Mouse (Mus musculus): ENCODE results near the gene Mbd3l2. TPM values are rescaled to one million over a fixed set of nuclear protein-coding genes. Genes with fewer than 3 reads are reported as not detected.
"Not testable (repeated sequence)": the region's sequence is repeated elsewhere in the genome, so short reads cannot be mapped to it uniquely, and the experiment has no call there.

Gene Mbd3l2
- polyA plus RNA-seq (2015; fragmentation: Nextera tagmentation; extraction: Ambion mirVana) = not detected in 2 replicates

GRCm38 (mm10) chr9:18430354-18430753 lies at the start of gene Mbd3l2:
Gene Mbd3l2, plus strand, starts transcription at chr9:18430654.
- ATAC-seq (ENCODE audit: insufficient read depth, low FRiP score, low read depth) = no peak

GRCm38 (mm10) chr9:18385782-18386181 lies 44.7 kb upstream of the Mbd3l2 start:
- Histone ChIP-seq H3K27ac (no peak overlapping the region), H3K4me3 (replicated peaks) (no peak overlapping the region), H3K4me1 (no peaks in the 10 kb centered on the region), H3K4me2 (no peak overlapping the region), H3K36me3 (no peaks in the 10 kb centered on the region), H3K9ac (no peak overlapping the region), H3K27me3 (replicated peaks) (no peaks in the 10 kb centered on the region), H3K9me3 (no peaks in the 10 kb centered on the region)
- ATAC-seq (ENCODE audit: insufficient read depth, low FRiP score, low read depth) = no peak
- 28% methylated on average over 6 of the region's 6 CpGs for WGBS

More at GRCm38 (mm10) chr9:18430354-18430753, at the start of gene Mbd3l2:
- no peaks in the 10 kb centered on the region for H3K36me3 ChIP-seq
- H3K4me3 ChIP-seq (replicated peaks) = no peak within 1 kb of the TSS
- H3K9me3 ChIP-seq = no peaks in the 10 kb centered on the region
- no peaks in the 10 kb centered on the region for H3K4me1 ChIP-seq
- H3K9ac ChIP-seq = no peak within 1 kb of the TSS
- H3K27ac ChIP-seq = no peak within 1 kb of the TSS
- H3K4me2 ChIP-seq = no peak within 1 kb of the TSS
- no peaks in the 10 kb centered on the region for H3K27me3 ChIP-seq (replicated peaks)

- 90% methylated on average over 1 of the region's 1 CpGs for WGBS
These were observed 30.8 kb upstream of the Mbd3l2 start for GRCm38 (mm10) chr9:18399629-18400028.

GRCm38 (mm10) chr9:18402895-18403294 lies 27.6 kb upstream of the Mbd3l2 start, which contains the start of gene Naalad2:
Gene Naalad2, minus strand, starts transcription at chr9:18402995.
- H3K27ac ChIP-seq; H3K36me3 ChIP-seq; H3K27me3 ChIP-seq (replicated peaks); H3K9me3 ChIP-seq; H3K9ac ChIP-seq; ATAC-seq (ENCODE audit: insufficient read depth, low FRiP score, low read depth); H3K4me3 ChIP-seq (replicated peaks); H3K4me2 ChIP-seq; H3K4me1 ChIP-seq: not testable (repeated sequence)
- 75% methylated on average over 2 of the region's 2 CpGs for WGBS

More at GRCm38 (mm10) chr9:18399629-18400028, 30.8 kb upstream of the Mbd3l2 start:
- Histone ChIP-seq H3K4me2 (no peak overlapping the region), H3K36me3 (no peaks in the 10 kb centered on the region), H3K9ac (no peak overlapping the region), H3K27me3 (replicated peaks) (no peaks in the 10 kb centered on the region), H3K9me3 (no peaks in the 10 kb centered on the region), H3K4me3 (replicated peaks) (no peak overlapping the region), H3K27ac (no peak overlapping the region), H3K4me1 (no peaks in the 10 kb centered on the region)
- no peak for ATAC-seq (ENCODE audit: insufficient read depth, low FRiP score, low read depth)

- Histone ChIP-seq H3K4me1 (no peaks in the 10 kb centered on the region), H3K36me3 (no peaks in the 10 kb centered on the region), H3K4me3 (replicated peaks) (no peak within 1 kb of the TSS), H3K4me2 (no peak within 1 kb of the TSS), H3K27me3 (replicated peaks) (no peaks in the 10 kb centered on the region), H3K9me3 (no peaks in the 10 kb centered on the region), H3K9ac (no peak within 1 kb of the TSS), H3K27ac (no peak within 1 kb of the TSS)
- ATAC-seq (ENCODE audit: insufficient read depth, low FRiP score, low read depth) = no peak
- WGBS = 77% methylated on average over 1 of the region's 1 CpGs
These were observed 26.3 kb upstream of the Mbd3l2 start, which contains the start of gene Ubtfl1 for GRCm38 (mm10) chr9:18404118-18404517. Gene Ubtfl1, plus strand, starts transcription at chr9:18404418.

- not testable (repeated sequence) for H3K36me3 ChIP-seq; H3K27me3 ChIP-seq (replicated peaks); H3K9me3 ChIP-seq; H3K4me2 ChIP-seq; H3K4me1 ChIP-seq; H3K9ac ChIP-seq; H3K27ac ChIP-seq; ATAC-seq (ENCODE audit: insufficient read depth, low FRiP score, low read depth); H3K4me3 ChIP-seq (replicated peaks)
- WGBS = 83% methylated on average over 4 of the region's 4 CpGs
These were observed 18.1 kb upstream of the Mbd3l2 start for GRCm38 (mm10) chr9:18412371-18412770.

GRCm38 (mm10) chr9:18431687-18432086 lies 1.2 kb downstream of the Mbd3l2 start:
- no peaks in the 10 kb centered on the region for H3K4me1 ChIP-seq
- no peak overlapping the region for H3K9ac ChIP-seq

GRCm38 (mm10) chr9:18456520-18456919 lies 26.1 kb downstream of the Mbd3l2 start:
- Histone ChIP-seq H3K36me3 (peaks cover 16% of the 10 kb centered on the region), H3K27me3 (replicated peaks) (no peaks in the 10 kb centered on the region), H3K9ac (no peak overlapping the region), H3K9me3 (no peaks in the 10 kb centered on the region), H3K4me2 (no peak overlapping the region), H3K4me1 (no peaks in the 10 kb centered on the region), H3K4me3 (replicated peaks) (no peak overlapping the region), H3K27ac (no peak overlapping the region)
- no peak for ATAC-seq (ENCODE audit: insufficient read depth, low FRiP score, low read depth)
- 90% methylated on average over 4 of the region's 4 CpGs for WGBS

More at GRCm38 (mm10) chr9:18431687-18432086, 1.2 kb downstream of the Mbd3l2 start:
- Histone ChIP-seq H3K27ac (no peak overlapping the region), H3K9me3 (no peaks in the 10 kb centered on the region), H3K27me3 (replicated peaks) (no peaks in the 10 kb centered on the region), H3K4me3 (replicated peaks) (no peak overlapping the region), H3K36me3 (no peaks in the 10 kb centered on the region), H3K4me2 (no peak overlapping the region)
- WGBS = 72% methylated on average over 10 of the region's 10 CpGs
- no peak for ATAC-seq (ENCODE audit: insufficient read depth, low FRiP score, low read depth)

- H3K27me3 ChIP-seq (replicated peaks) = no peaks in the 10 kb centered on the region
- no peaks in the 10 kb centered on the region for H3K4me1 ChIP-seq
- 78% methylated on average over 3 of the region's 3 CpGs for WGBS
- no peak overlapping the region for H3K4me2 ChIP-seq
- H3K9me3 ChIP-seq = no peaks in the 10 kb centered on the region
- ATAC-seq (ENCODE audit: insufficient read depth, low FRiP score, low read depth) = no peak
- H3K4me3 ChIP-seq (replicated peaks) = no peak overlapping the region
- 0 out of 2 replicates have a peak, but pooled peaks cover 6% of the 10 kb centered on the region for H3K36me3 ChIP-seq
- no peak overlapping the region for H3K9ac ChIP-seq
- no peak overlapping the region for H3K27ac ChIP-seq
These were observed 36.9 kb downstream of the Mbd3l2 start for GRCm38 (mm10) chr9:18467350-18467749.

GRCm38 (mm10) chr9:18468005-18468404 lies 37.6 kb downstream of the Mbd3l2 start:
- no peak for ATAC-seq (ENCODE audit: insufficient read depth, low FRiP score, low read depth)
- WGBS = 77% methylated on average over 3 of the region's 3 CpGs

GRCm38 (mm10) chr9:18473324-18474128 lies 43.1 kb downstream of the Mbd3l2 start:
- Histone ChIP-seq H3K9me3 (no peaks in the 10 kb centered on the region), H3K4me1 (no peaks in the 10 kb centered on the region), H3K4me3 (replicated peaks) (peak overlapping the region; percentile 64), H3K9ac (peak overlapping the region; percentile 37; the same call in 1 of the 2 replicates), H3K36me3 (no peaks in the 10 kb centered on the region), H3K4me2 (peak overlapping the region; percentile 72), H3K27ac (peak overlapping the region; percentile 87), H3K27me3 (replicated peaks) (no peaks in the 10 kb centered on the region)
- WGBS = 4% methylated on average over 39 of the region's 39 CpGs
- ATAC-seq (ENCODE audit: insufficient read depth, low FRiP score, low read depth) = peak; percentile 97

More at GRCm38 (mm10) chr9:18468005-18468404, 37.6 kb downstream of the Mbd3l2 start:
- Histone ChIP-seq H3K4me2 (no peak overlapping the region), H3K27me3 (replicated peaks) (no peaks in the 10 kb centered on the region), H3K4me1 (no peaks in the 10 kb centered on the region), H3K9ac (no peak overlapping the region), H3K4me3 (replicated peaks) (no peak overlapping the region), H3K36me3 (0 out of 2 replicates have a peak, but pooled peaks cover 6% of the 10 kb centered on the region), H3K27ac (no peak overlapping the region), H3K9me3 (no peaks in the 10 kb centered on the region)

GRCm38 (mm10) chr9:18478168-18478567 lies 47.7 kb downstream of the Mbd3l2 start, which contains the start of the genes Zfp558 and Mbd3l1:
Gene Zfp558, minus strand, starts transcription at chr9:18478268.
Gene Mbd3l1, plus strand, starts transcription at chr9:18478359.
- H3K36me3 ChIP-seq = no peaks in the 10 kb centered on the region
- H3K4me2 ChIP-seq = no peak within 1 kb of the TSS
- H3K4me1 ChIP-seq = no peaks in the 10 kb centered on the region
- H3K4me3 ChIP-seq (replicated peaks) = no peak within 1 kb of the TSS
- ATAC-seq (ENCODE audit: insufficient read depth, low FRiP score, low read depth) = no peak
- H3K9me3 ChIP-seq = no peaks in the 10 kb centered on the region
- no peaks in the 10 kb centered on the region for H3K27me3 ChIP-seq (replicated peaks)
- no peak within 1 kb of the TSS for H3K9ac ChIP-seq
- H3K27ac ChIP-seq = no peak within 1 kb of the TSS
- WGBS = 74% methylated on average over 3 of the region's 3 CpGs

Data from stomach, embryonic 15.5 days (tissue).